Mouse (Mus musculus) liver, embryonic 11.5 days (tissue): Measurements from ENCODE around the gene Smarca5. TPM values are rescaled to one million over a fixed set of nuclear protein-coding genes. Genes with fewer than 3 reads are reported as not detected.

ENCODE experiments used
- polyA plus RNA-seq: library from polyadenylated mRNA; unstranded; fragments of >200 nt; fragmentation: Nextera tagmentation; extraction: Ambion mirVana; gene quantifications from 2 replicates; pipeline ENCODE4 v1.2.1, GENCODE M21; 2014

Smarca5 gene
- polyA plus RNA-seq, 1 experiment from 2014 or later, result 92.7 TPM

Other genes starting within 250 kb of the Smarca5 start
- gene Gypa, start 245.7 kb downstream of the Smarca5 start, polyA plus RNA-seq, result 197 and 222 TPM in 2 replicates
- 0.04 and 0.14 TPM in 2 replicates for gene Frem3, start 128.4 kb downstream of the Smarca5 start, polyA plus RNA-seq
- gene Gab1, start 141.0 kb upstream of the Smarca5 start, polyA plus RNA-seq, result 19.5 and 20.6 TPM in 2 replicates